Mouse (Mus musculus): ENCODE measurements at regions not wholly inside any gene's neighbourhood (a gene's known extent, or its start where the extent isn't known, plus 50 kb on each side); places are given as distances from the start of the nearest gene placed in this dataset.

DNA sequence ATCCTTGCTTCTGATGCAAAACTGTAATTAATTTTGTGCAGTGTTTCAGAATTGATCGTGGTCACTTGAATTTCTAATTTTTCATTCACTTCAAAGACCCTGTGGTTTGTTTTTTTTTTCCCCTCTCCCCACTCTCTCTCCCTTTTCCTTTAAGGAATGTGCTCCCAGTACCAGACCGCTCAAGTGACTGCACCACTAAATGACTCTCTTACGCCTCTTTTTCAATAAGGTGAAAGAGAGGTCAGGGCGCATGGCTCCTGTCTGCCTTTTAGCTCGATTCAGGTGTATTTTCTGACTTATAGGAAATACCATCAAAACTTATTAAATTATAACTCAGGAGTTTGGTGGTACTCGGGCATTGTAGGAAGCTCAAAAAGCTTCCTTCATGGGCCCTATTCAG, 146.0 kb upstream of the Zfp507 start:
- DNase-seq, result no peak

DNA sequence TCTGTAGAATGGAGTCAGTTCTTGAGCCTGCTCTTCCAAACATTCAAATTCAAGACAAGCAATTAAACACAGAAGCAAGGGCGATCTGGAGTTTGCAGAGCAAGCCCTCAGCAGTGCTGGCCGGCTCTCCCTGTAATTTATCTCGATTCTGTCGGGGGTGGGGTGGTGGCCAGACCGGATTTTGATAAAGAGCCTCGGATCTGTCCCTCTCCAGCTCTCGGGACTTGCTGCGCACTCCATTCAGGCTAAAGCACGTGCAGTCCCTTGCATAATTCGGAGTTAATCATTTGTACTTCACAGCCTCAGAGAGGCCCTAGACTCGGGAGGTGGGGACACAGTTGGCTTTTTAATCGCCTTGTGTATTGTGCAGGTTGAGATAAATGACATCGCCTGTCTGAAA, 145.6 kb upstream of the Zfp507 start:
- no peak for DNase-seq

DNA sequence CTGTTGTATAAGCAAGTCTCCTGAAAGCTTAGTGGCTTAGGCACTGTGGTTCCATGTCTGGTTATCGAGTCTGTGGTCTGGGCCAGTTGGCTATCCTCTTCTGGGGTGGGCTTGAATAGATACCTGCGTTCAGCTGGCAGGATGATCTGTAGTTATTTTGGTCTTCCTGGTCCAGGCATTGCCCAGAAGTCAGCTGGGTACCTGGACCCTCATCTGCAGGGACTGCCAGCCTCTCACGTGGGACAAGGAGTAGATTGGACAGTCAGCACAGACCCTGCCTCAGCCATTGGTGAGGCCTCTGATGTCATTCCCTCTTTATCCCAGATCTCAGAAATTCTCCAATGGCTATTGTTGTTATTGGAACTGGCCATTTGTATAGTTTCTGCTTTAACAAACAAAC, 138.3 kb upstream of the Zfp507 start:
- no peak for DNase-seq

DNA sequence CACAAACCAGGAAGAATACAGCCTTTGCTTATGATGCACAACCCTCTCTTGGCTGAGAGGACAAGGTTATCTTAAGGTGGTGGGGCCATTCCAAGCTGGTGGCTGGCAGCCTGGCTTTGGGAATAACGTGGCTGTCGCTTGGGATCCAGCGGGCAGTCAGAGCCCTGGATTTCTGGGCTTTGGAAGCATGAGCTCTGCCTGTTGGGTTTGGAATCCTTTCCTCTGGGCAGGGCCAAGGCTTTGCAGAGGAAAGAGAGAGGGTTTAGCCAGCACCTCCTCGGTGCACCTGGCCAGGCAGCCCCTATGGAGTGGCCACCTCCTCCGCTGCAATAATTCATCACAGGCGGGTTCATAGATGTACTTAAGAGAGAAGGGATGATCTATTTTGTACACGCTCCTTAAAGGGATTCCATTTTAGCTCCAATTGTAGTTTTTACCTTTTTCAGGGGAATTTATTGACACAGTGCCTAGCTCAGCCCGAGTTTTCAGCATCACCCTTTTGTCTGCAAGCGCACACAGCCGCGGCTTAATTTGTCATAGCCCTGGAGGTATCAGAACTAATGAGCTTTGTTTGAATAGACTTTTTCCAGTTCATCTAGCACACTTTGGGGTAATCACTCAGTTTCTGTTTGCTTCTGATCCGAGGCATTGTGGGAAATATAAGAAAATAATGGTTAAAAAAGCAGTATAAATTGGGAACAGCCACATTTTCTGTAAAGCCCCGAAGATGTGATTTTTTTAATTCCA, 135.5 kb upstream of the Zfp507 start:
- DNase-seq, result no peak

DNA sequence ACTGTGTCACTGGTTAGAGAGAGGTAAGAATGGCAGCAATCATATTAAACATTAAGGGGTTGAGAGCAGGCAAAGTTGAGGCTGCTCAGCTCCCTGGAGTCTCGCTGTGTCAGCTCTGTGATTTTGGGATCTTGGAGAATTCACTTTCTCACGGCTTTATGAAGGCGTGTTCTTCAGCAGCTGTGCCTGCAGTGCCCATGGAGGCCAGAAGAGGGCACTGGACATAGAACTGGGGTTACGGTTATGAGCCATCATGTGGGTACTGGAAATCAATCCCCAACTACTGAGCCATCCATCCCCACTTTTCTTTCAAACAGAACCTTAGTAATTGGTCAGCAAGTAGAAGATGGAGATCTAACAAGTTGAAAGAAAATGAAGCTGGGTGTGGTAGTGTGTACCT, 123.9 kb upstream of the Zfp507 start:
- no peak for DNase-seq

DNA sequence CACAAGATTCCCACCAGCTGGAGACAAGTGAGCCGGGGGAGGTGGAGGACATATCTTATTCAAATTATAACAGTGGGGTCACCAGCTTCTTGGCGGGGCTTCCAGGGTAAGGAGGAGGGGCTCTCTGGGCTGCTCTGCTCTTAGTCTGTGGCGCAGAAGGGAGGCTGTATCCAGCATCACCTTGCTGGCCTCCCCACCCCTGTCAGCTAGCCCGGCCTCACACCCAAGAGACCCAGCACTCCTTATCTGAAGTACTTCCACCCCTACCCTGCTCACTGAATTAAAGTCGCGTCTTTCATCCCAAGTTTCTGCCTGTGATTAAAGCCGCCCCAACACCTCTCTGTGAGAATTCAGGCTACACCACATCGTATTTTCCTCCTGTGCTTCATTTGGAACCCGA, 119.8 kb upstream of the Zfp507 start:
- DNase-seq, result no peak

DNA sequence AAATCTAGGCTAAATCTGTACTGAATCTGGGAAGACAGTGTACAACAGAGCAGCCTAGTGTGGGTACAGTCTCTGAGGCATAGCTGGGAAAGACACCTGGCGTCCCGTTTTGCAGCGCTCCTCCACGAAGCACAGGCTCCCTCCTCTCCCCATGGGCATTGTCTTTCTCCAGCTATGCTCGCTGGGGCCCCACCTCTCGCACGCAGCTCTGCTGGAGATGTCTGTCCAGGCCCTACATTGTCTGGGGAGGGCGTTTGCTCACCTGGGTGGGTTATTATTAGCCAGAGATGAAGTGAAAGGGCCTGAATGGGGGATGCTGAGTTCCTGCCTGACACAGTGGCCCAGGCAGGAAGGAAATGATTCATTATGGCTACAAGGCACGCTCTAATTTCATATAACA, 118.1 kb upstream of the Zfp507 start:
- no peak for DNase-seq

- DNase-seq, result no peak
These were observed 117.4 kb upstream of the Zfp507 start for GRCm38 (mm10) chr7:35920194-35920609.

DNA sequence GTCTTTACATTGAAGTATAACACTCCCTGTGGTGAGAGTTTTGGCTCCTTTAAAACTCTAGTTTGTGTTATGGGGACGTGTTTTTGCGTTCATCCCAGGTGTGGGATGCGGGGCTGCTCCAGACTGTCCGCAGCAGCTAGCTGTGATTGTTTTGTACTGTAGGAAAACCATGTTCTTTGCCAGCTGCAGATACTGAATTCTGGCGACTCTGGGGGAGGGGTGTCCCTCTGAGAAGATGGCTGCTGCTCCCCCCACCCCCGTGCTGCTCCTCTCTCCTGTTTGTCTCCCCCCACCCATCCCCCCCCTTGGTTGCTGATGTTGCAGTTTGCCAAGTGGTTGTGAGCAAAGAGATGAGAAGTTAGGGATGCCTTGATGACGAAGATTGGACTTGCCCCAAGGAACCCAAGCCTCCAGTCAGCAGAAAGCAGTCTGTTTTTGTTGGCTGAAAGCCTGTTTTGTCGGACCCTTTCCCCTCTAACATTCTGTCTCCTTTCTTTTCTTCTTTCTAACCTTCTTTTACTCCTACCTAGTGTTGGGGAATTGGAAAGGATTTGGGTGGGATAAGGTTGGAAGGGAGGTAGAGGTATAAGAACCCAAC, 107.4 kb upstream of the Zfp507 start:
- DNase-seq, result no peak

GRCm38 (mm10) chr7:35901942-35902381, 99.2 kb upstream of the Zfp507 start:
- peak; percentile 27 to 40 for DNase-seq

GRCm38 (mm10) chr7:35898701-35899445, 96.1 kb upstream of the Zfp507 start:
- no peak for DNase-seq

GRCm38 (mm10) chr7:35893292-35893691, 90.5 kb upstream of the Zfp507 start:
- no peak for DNase-seq

GRCm38 (mm10) chr7:35886051-35886450, 83.2 kb upstream of the Zfp507 start:
- DNase-seq, result no peak

GRCm38 (mm10) chr7:35879755-35880304, 77.0 kb upstream of the Zfp507 start:
- peak in 1 of 2 experiments; percentile 5 for DNase-seq

GRCm38 (mm10) chr7:35878164-35878563, 75.4 kb upstream of the Zfp507 start:
- DNase-seq, result no peak

DNA sequence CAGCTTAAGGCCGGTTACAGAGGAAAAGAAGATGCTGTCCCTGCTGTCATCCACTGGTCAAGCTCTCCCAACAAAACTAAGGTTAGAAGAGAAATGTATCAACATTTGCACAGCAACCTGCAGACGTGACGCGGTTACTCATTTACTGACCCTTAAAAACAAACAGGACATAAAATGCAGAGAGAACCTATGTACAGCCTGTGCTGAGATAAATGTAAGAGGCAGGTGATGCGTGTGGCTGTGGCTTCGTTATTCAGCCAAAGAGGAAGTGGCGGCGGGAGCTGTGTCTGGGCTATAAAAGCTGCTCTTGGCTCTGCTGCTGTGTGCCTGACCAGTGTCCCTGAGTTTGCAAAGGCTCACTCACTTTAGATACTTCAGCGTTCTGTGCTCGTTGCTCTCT, 58.2 kb upstream of the Zfp507 start:
- no peak for DNase-seq

DNA sequence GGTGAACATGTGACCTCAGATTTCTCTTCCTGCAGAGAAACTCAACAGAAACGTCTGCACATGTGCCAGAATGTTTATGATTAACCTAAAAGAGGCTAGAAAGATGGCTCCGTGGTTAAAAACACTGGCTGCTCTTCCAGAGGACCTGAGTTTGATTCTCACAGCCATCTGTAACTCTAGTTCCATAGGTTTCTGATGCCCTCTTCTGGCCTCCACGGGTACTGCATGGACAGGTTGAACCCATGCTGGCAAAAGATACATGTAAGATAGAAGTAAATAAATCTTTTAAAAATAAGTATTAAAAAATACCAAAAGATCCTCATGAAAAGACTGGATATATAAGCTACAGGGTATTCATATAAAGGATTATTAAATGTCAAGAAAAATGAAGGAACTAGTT, 56.8 kb upstream of the Zfp507 start:
- DNase-seq, result peak; percentile 20 to 37

- DNase-seq, result no peak
These were observed 54.9 kb upstream of the Zfp507 start for GRCm38 (mm10) chr7:35857693-35858092.

All from thymus, postnatal 36 days (tissue).